Mouse (Mus musculus) CD4-positive, CD25-positive, alpha-beta regulatory T cell, adult 2 months (primary cell): ENCODE measurements around the gene Chd5.

Source experiments
- DNase-seq: peaks from one replicate; pipeline ENCODE4 v3.0.0-alpha.2; 2012; ENCODE audit warnings: low read depth, low spot score

The Chd5 gene

DNA sequence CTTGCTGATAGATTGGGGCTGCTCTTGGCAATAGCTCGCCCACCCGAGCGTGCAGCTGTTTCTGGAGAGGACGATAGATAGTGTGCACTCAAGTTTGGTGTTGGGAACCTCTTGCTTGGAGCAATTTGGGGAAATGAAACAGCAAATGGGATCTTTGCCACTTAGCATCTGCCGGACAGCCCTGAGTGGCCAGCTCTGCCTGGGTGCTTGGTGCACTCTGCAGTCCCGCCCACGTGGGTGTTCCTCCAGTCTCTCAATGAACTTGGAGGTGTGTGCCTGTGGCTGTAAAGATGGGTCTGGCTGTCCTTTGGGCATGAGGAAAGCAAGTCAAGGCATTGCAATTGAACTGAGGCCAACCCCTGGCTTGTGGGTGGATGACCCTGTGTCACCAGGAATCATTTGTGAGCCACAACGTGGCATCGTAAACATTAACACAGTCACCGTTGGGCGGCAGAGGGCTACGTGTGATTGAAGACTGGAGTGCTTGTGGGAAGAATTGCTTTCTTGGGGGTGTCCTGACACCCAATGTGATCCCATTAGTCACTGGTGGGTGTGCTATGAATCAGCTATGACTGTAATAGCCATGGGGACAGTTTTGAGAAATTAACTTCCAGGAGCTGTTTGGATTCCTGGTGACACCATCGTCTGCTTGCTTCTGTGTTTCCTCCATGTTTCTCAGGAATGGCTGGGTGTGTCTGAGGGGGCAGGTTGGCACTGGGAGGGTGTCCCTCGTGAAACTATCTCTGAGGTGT lies 15.6 kb downstream of the Chd5 start:
- no peak for DNase-seq

GRCm38 (mm10) chr4:152355672-152356071 lies 17.2 kb downstream of the Chd5 start:
- no peak for DNase-seq

GRCm38 (mm10) chr4:152359700-152360099 lies 21.2 kb downstream of the Chd5 start:
- DNase-seq: no peak

GRCm38 (mm10) chr4:152360855-152361254 lies 22.4 kb downstream of the Chd5 start:
- peak; percentile 37 for DNase-seq

DNA sequence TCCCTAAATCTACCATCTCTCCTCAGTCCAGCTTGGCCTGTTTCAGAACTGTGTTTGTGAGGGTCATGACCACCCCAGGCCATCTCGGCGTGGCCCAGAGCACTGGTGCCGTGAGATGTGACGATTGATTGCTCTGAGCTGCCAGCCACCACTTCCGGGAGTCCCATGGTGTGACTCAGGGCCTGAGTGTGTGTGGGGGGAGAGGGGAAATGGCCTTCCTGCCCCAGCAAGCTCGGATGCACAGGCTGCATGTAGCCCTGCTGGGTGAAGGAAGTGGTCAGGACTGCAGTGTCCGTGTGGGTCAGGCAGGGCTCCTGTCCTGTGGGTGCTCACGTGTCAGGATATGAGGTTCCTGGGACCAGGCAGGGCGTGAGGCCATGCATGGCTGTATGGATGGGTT lies 23.7 kb downstream of the Chd5 start:
- DNase-seq: peak; percentile 23

GRCm38 (mm10) chr4:152365228-152365627 lies 26.8 kb downstream of the Chd5 start:
- DNase-seq: no peak

- no peak for DNase-seq
Observed at GRCm38 (mm10) chr4:152382528-152383252, 44.2 kb downstream of the Chd5 start.

GRCm38 (mm10) chr4:152385644-152386043 lies 47.2 kb downstream of the Chd5 start:
- DNase-seq: peak; percentile 50

GRCm38 (mm10) chr4:152392192-152392591 lies 53.7 kb downstream of the Chd5 start:
- no peak for DNase-seq

DNA sequence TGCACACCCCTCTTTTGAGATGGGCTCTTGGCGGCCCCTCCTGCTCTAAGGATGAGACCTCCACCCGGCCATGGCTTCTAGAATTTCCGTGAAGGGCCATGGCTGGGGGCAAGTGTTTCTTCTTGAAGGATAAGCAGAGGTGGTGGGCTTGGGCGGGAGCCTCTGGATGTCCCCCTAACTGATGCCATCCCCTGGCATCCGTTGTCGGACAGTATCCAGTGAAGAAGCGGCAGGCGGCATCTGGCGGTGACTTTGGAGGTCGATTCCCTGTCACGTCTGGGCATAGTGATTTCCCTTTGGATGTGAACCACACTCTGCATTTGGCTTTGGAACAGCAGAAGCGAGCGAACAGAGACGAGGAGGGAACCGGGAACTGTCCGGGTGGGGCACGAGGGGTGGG lies 54.2 kb downstream of the Chd5 start:
- no peak for DNase-seq

DNA sequence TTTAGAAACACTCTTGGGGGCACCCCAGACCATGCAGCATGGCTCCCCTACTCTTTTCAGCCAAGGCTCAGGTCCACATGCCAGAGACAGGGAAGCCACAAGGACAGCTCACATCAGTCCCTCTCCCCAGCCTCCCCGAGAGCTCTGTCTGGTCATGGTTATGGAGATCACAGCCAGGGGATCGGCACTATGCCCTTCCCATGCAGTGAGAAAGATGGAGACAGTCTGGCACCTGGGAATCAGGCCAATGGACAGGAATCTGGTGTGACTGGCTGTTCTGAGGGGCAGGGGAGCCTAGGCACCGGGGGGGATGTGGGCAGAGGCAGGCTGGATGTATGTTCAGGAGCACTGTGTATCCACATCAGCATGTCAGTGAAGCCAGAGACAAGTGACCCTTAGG lies 60.5 kb downstream of the Chd5 start:
- DNase-seq: no peak

DNA sequence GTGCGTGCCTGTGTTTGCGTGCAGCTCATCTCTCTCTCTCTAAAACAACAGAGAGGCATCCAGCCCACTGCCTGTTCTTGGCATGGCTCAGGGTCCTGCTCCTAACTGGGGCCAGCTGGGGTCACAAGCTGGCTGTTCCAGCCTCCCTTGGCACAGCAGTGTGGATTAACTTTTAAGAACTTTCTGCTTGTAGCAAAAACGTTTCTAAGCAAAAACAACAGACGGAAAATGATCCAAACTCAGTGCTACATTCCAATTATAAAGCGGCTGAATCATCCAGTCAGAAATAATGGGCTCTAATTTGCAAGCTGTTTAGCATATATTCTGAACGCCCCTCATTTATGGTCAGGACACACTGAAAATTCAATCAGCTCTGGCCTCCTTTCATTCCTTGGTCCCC lies 66.7 kb downstream of the Chd5 start:
- DNase-seq: no peak

GRCm38 (mm10) chr4:152405671-152406201 lies 67.3 kb downstream of the Chd5 start:
- no peak for DNase-seq

DNA sequence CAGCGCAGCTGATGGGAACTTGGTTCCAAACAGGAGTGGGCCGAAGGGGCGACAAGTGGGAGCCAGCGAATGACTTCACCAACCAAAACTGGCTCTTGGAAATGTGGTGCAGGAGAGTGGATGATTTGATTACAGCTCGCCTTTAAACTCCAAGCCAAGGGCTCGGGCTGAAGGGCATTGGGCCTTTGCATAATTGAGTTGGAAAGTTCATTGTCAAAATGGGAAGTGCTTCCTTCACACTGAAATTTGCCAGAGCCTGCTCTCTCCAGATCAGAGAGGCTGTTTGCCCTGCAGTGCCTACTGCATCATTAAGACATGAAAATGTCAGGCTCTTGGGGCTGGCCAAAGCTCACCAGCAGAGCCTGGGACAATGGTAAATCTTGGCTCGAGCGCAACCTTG lies 68.1 kb downstream of the Chd5 start:
- DNase-seq: no peak

DNA sequence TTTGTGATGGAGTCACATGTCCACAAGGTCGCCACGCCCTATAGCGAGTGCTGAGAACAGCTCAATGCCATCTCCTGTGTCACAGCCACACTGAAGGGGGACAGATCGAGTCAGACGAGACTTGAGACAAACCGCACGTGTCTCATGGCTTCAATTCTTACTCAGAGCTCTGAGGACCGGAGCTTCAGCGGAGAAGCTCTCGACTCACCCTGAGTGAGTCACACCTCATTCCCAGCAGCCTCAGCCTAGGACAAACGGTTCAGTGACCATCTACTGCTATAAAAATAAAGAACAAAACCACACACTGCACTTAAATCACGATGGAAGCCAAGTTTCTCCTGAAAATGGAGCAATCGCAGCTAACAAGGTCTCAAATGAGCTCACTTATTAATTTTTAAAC lies 72.5 kb downstream of the Chd5 start:
- DNase-seq: no peak

DNA sequence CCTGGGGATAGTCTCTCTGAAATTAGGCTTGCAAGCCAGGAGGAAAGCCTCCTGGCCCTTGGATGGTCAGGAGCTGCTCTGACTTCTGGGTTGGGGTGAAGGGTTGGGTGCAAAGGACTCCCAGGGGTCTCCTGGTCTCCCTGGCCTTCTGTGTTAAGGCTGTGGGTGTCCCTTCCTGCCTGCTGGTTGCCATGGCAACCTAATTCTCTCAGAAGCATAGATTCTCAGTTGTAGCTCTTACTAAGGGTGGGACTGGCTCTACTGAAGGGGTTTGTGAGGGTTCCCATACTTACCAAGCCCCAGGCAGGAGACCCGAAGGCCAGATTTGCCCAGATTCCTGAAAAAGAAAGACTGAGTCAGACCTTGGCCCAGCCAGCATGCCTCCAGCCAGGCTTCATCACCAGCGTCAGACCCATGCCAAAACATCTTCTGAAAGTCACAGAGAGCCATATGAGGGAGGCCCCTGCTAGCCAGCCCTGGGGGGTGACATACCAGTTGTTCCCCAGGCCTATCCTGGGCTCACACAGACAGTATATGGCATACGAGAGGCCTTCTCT lies 74.2 kb downstream of the Chd5 start:
- DNase-seq: no peak

GRCm38 (mm10) chr4:152418229-152419060 lies 80.0 kb downstream of the Chd5 start:
- DNase-seq: no peak

GRCm38 (mm10) chr4:152423576-152423975 lies 85.1 kb downstream of the Chd5 start:
- no peak for DNase-seq

DNA sequence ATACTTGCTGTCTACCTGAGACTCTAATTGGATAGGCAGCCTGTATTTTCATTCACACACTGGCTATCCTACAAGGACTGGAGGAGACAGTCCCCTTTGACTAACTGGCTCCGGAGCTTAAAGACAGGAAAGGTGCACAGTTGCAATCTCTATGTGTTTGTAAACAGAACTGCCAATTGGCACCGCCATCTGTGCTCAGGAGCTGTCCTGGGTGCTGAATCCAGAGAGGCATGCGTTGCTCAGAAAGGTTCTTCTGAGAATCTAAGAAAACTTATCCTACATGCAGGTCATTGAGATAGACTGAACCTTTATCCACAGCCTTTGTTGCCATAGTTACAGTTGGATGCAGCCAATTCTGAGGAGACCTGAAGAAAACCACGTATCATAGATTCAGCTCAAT lies 85.9 kb downstream of the Chd5 start:
- DNase-seq: peak; percentile 21

- peak; percentile 70 for DNase-seq
Observed at GRCm38 (mm10) chr4:152424922-152425321, 86.5 kb downstream of the Chd5 start.

DNA sequence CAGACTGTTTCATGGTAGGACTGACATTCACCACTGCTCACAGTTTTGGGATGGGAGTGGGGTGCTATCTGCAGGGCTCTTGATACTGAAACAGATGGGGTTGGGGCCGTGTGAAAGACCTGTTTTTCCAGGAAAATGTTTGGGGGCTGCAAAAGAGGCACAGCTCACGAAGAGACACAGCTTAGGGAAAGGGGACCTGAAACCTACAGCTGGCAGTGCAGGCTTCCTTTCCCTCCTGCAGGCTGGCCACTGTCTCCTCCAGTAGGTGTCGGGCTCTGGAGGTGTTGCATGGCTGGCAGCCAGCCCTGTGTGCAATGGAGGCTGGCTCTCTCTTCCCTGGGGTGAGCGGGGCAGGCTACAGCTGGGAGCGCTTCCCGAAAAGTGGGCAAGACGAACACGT lies 89.8 kb downstream of the Chd5 start:
- DNase-seq: no peak

- peak; percentile 71 for DNase-seq
Observed at GRCm38 (mm10) chr4:152432308-152432707, 93.9 kb downstream of the Chd5 start.
